Mouse (Mus musculus) heart, postnatal 25 days (tissue): ENCODE measurements around the gene Ubtf. TPM values are rescaled to one million over a fixed set of nuclear protein-coding genes. Genes with fewer than 3 reads are reported as not detected.

Source experiments
- DNase-seq: peaks from one replicate; pipeline ENCODE4 v3.0.0; 2022; ENCODE audit warnings: low spot score
- intact Hi-C: fragments of 180-260 bp; cut with DNase I; formaldehyde crosslinking; loops from one replicate; pipeline ENCODE4 v1.15.1; 2025
- total RNA-seq, 2 experiments: library from RNA; stranded (reverse); gene quantifications; 2 replicates each; pipeline ENCODE4 v1.2.3; 2021

Gene Ubtf
- total RNA-seq, 2 experiments from 2014 or later = 56.7 to 57.3 TPM

DNA sequence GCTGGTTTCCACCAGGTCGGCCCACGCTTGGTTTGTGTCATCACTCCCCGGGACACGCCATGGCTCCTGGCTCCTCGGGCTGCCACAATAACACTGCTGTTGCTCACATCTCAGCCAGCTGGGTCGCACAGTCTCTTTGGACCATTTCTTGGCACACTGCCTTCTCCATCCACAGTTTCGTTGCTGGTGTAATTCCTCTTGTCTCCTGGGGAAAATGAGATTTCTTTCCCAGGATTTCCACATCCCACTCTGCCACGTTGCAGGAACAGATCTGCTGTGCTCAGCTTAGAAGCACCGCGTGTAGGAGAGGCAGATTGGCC is 1.1 kb upstream of the Ubtf start:
- peak; percentile 80 for DNase-seq
- intact Hi-C loops = loop anchor here (2.0 kb wide), 1 partner anchor 14 kb away; no protein-coding TSS in a partner anchor

DNA sequence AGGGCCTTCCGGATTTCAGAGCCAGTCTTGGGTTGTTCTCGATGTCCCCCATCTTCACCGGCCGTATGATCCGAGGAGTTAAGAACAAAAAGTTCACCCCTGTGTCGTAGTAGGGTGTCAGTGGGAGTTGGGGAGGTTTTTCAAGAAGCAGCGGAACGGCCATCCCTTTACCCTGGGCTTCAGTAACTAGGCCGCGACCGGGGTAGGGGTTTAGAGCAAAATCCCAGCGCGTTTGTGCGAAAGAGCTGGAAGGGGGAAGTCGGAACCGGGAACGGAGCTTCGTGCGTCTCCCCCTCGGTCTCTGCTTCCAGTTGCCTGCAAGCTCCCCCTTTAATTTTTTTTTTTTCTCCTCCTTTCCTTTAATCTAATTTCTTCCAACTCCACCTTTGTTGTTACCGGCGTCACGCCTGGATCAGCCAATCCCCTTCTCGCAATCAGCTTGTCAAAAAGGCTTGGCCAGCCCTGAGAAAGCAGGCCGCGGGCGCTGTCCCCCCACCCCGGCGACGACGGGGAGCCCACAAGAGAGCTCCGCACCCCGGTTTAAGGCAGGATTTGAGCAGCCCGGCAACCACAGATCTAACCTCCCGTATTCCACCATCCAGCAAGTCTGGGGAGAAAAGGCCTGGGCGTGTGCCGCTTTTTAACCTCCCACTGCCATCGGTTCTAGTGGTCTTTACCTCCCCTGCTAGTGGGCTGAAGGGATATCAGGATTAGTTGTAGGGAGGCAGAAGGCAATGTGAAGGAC is 571 bp upstream of the Ubtf start:
- intact Hi-C loops = loop anchor here (2.0 kb wide), 1 partner anchor 15 kb away; no protein-coding TSS in a partner anchor
- peak; percentile 83 for DNase-seq

DNA sequence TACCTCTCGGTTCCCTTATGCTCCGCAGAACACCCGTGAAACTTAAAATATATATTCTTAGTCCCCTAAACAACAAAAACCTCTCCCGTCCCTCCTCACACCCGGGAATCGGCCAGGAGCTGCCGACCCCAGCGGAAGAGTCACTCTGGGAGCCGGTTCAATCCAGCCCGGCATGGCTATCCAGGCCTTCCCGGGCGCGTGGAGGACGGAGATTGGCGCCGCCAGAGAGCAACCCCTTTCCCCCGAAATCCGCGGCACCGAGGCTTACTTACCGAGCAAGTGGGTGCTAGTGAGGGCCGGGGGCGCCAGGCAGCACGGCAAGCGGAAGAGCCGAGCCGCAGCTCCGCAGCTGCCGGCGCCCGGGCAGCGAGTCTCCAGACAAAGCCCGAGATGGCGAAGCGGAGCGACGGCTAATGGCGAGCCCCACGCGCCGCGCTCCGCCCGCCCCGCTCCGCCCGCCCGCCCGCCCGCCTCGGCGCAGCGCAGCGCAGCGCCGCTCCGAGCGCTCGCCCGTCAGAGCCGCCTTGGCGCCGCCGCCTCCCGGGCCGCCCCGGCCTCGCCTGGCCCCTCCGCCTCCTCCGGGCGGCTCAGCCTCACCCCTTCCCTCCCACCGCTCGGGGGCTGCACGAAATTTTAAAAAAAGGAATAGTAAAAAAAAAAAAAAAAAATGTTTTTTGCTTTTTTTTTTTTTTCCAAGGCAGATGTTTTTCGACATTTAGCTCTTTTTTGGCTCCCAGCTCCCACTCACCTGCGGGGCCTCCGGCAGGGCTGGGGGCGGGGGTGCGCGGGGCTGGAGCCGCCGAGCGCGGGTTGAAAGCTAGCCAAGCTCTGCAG is 749 bp downstream of the Ubtf start:
- intact Hi-C loops = loop anchor here (1.0 kb wide), 1 partner anchor 89 kb away; the partner anchor contains the start of gene Slc25a39
- DNase-seq = peak; percentile 35

DNA sequence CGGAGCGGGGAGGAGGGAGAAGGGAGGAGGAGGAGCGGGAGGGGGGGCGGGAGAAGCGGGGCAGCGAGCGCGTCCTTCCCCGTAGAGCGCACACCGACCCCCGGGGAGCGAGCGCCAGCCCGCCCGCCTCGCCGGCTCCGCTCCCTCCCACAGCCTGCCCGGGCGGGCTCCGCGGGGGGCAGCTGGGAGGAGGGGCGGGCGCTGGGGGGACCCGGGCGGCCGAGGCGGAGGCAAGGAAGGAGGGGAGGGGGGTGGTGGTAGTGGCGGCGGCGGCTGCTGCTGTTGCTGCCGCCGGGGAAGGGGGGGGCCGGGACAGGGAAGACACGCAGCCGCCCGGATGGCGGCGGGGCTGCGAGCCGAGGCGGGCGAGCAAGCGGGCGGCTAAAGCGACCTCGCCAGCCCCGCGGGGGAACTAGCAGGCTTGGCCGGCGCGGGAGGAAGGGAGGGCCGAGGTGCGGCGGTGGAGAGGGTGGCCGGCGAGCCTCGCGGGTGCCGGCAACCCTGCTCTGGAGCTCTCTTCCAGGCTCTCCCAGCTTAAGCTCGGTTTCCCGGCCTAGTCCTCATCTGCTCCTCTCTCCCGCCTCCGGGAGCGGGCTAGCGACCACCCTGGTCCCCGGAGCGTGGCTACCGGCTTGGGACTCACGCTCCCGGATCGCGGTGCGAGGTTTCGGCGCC is 1.5 kb downstream of the Ubtf start:
- DNase-seq = peak; percentile 72
- intact Hi-C loops = loop anchor here (1.0 kb wide), 1 partner anchor 89 kb away; the partner anchor contains the start of gene Slc25a39

DNA sequence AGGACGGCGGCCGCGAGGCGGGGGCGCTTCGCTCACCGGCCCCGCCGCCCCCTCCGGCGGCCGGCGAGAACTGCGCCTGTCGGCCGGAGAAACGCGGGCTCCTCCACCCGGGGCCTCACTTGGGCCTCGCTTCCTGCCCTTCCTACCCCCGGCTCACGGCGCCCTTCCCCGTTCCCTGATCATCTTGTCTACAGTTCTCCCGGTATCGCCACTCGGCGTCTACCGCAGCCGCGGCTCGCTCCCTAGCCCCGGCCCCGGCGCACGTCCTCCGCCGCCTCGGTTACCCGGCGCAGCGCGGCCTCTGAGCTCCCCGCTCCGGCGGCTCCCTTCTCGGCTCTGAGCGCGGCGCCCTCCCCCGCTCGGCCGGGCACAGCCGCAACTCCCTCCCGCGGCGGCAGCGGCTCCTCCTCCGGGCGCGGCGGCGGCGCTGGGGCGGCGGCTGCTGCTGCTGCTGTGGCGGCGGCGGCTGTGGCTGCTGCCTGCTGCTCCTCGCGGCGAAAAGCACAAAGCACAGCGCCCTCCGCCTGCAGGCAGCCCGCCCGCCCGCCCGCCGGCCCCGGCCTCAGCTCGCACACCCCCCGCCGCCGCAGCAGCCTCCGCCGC is 2.1 kb downstream of the Ubtf start:
- peak; percentile 36 for DNase-seq
- intact Hi-C loops = no loop called here

DNA sequence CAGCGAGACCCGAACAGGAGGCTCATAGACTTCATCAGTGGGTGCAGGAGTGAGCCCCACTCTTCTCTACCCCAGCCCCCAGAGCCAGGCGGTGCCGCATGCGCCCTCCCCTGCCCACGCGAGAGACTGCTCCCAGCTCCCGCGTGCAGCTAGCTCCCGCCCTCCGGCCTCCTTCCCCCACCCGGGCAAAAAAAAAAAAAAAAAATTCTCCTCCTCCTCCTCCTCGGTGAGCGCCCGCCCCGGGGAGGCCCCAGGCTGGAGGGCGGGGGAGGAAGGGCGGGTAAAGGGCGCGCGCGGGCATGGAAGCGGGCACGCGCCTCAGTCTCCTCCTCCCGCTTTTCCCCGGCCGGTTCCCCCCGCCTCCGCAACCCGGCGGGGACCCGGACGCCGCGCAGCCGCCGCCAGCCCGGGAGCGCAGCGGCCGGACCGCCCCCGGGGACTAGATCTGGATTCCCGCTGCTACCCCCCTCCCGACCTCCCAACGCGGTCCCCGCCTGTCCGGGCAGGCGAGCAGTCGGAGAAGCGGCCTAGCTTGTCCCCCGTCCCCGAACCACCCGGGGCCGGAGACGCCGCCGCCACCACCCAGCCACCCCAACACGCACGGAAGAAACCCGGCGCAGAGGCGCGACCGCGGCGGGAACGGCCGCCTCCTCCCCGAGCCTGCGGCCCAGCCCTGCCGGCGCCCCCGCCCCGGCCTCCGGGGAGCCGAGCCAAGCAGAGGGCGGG is 2.8 kb downstream of the Ubtf start:
- DNase-seq = peak; percentile 90
- intact Hi-C loops = no loop called here

DNA sequence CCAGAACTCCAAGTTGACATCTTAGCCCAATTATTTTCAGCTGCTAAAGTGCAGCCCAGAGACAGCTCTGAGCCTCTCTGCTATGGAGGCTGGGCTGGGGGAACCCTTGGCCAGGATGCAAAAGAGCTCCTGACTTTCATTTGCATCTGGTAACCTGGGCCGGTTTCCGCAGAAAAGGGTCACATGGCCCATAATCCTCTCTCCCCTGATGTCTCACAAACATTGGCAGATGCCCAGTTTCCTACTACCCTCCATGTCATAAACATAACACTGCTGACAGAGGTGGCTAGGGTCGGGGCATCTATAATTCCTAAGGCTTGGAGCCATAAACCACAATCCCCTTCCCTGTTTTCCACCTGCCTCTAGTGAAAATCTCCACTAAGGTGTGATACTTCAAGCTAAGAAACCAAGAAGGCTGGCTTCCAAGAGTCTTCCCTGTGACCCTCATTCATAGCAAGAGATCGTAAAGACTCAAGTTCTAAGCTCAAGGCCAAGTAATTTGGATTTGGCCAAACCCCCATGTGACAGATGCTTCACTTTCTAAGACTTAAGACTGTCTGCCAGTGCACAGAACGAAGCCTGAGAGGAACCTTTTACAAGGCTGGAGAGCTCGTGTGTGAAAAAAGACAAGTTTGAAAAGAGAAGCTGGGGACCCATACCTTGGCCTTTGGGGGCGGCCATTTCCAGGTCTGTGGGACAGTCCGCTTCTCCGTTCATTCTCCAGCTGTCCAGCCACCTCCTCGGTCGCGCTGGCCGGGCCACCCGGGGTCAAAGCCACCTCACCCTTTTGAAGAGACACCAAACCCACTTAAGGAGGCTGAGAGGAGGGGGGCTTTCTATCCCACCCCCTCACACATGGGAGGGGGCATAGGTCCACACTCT is 3.6 kb downstream of the Ubtf start:
- no peak for DNase-seq
- intact Hi-C loops = no loop called here

DNA sequence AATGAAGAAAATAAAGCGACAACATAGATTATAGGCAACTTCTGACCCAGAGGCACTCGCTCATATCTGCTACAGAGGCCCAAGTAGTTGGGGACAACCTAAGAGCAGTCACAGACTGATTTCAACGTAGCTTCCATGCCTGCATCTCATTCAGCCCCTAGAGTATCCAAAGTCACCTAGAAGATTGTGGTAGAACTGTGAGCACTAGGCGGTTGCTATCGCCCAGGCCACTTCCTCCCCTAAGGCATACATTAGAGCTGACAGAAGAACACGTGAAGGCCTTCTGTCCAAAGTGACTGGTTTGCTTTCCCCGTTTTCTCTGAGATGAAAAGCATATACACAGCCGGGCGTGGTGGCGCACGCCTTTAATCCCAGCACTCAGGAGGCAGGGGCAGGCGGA is 5.2 kb downstream of the Ubtf start:
- no peak for DNase-seq
- intact Hi-C loops = no loop called here

DNA sequence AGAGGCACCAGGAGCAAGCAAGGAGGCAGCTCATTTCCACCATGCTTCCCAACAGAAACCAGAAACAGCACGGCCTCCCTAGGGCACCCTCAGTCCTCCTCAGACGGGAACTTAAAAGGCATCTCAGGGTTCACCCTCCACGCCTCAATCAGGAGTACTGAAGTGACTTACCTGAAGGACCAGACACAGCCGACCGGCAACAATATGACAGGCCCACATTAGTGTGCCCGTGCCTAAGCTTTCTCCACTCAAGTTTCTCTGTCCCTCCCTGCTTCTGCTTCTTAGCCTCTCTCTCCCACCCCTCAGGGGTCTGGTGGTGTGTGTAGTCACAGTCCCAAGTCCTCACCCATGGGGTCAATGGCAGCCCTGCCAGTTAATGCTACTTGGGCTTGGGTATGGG is 7.0 kb downstream of the Ubtf start:
- no peak for DNase-seq
- intact Hi-C loops = no loop called here

DNA sequence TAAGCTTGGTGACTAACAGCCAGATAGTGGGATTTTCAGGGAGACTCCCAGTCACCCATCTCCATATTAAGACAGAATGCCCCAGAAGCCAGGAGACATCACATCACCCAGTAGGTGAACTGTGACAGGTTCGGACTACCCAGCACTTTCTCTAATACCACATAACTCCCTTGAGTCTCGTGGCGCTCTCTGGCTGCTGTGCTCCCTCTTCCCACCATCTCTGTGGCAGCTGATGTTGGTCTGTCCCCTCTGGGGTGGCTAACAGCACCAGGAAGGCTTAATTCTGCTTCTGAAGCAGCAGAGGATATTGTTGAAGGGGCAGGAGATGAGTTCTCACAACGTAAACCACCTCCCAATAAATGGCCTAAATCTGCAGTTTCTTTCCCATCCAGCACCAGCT is 7.6 kb downstream of the Ubtf start:
- intact Hi-C loops = no loop called here
- DNase-seq = no peak

DNA sequence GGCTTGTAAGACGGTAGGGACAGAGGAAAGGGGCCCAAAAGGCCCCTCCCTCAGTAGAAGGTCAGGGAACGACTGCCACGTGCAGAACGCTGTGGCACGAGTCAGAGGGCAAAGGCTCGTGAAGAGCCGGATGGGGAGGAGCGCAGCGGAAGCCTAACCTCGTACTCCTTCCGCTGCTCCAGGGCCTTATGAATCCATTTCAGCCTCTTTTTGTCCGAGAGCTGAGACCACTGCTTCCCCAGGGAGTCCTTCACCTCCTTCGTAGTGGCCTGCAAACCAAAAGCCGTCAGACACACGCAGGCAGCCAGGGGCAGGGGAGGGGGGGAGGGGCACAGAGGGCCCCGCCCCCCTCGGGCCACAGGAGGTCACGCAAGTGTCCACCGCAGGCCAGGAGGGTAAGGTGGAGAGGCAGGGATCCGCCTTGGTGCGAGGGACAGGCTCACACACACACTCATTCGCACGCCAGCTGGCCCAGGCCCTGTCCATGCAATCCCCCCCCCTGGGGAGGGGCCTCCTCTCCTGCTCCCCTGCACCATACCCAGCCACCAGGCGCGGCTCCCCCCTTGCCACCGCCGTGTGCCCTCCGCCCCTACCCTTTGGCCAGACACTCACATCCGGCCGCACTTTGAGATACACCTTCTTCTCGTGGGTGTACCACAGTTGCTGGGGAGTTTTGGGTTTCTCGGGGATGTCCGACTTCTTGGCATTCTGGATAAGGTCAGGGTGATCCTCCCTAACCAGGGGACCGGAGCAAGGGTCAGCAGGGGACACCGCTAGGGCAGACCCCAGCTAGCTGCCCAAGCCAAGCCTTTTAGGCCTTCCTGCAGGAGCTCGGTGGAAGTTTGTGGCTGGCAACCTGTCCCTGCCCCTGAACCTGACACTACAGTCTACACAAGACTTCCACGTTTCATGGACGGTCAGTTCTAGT is 8.5 kb downstream of the Ubtf start:
- intact Hi-C loops = no loop called here
- no peak for DNase-seq

DNA sequence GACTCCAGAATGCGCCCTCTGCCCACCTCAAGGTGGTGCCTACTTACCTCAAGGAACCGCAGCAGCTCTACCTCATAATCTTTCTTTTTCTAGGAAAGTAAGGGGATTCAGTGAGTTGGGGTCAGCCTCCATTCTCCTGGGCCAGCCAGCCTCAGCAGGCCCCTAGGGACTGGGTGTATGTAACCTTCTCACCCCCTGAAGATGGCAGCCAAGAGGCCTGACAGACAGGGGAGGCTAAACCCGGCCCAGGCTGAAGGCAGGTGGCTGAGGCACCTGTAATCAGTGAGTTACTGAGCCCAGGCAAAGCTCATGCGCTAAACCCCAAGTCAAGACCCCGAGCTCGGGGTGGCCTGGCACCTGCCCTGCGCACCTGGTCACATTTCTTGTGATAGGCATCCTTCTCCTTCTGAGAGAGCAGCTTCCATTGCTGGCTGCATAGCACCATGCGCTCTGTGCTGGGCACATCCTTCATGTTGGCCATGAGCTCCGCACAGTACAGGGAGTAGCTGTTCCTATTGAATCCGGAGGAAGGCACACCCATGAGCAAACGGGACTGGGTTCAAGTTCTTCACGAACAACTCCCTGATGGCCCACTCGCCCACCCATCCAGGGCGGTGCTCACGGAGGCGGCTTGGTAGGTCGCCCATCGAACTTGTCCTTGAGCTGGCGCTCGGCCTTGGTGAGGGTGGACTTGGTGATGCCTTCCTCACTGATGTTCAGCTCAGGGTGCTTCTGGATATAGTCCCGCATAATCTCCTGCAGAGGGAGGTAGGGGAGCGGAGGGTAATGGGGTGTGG is 9.5 kb downstream of the Ubtf start:
- DNase-seq = no peak
- intact Hi-C loops = loop anchor here (1.0 to 2.0 kb wide), 2 partner anchors 101 to 121 kb away; partner anchors contain the start of gene Grn

DNA sequence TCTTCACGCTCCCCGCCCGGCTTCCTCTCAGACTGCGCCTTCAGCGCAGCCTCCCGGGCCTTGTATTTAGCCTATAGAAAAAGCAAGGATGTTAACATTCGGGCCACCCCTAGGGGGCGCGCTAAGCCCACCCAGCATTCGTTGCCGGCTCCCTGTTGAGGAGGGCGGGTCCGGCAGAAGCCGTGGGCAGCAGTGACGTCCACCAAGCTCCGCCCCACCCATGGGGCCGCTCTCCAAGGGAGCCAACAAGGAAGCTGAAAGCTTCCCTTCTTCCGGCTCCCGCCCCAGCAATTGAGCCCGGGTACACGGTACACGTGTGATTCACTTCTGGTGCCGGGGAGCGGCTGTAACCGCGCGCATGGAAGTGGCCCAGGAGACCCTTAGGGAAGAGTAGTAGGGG is 10.6 kb downstream of the Ubtf start:
- peak; percentile 94 for DNase-seq
- intact Hi-C loops = loop anchor here (1.0 to 2.0 kb wide), 2 partner anchors 102 to 122 kb away; partner anchors contain the start of gene Grn

DNA sequence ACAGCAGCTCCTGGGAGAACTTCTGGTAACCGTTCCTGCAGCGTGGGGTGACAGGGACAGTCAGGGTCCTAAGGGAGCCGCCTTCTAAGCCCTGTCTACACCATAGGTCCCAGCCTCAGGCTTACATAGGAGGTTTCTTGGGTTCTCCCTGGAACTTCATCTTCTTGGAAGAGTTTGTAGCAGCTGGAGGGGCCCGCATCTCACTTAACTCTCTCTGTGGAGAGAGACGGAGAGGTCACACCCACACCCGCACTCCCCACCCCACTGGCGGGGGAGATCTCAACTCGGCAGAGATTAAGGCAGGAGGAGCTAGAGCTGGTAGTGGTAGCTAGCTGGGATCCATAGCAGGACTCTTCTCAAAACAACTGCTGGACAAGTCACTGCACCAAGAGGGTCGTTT is 11.4 kb downstream of the Ubtf start:
- intact Hi-C loops = loop anchor here (2.0 kb wide), 1 partner anchor 123 kb away; the partner anchor contains the start of gene Grn
- no peak for DNase-seq

DNA sequence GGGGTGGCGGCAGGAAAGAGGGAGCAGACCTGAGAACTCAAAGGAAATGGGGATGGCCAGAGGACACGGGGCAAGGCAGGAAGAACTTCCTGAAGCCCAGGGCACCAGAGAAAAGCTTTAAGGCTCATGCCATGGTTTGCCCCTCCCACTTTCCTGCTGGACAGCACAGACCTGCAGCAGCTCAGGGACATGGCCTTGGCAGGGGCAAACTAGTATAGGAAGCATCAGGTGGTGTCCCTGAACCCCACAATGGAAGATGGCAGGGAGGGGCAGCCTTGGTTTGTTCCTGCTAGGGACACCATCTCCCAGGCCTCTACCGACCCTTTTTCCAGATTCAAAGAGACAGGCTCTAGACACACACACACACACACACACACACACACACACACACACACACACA is 14.2 kb downstream of the Ubtf start:
- intact Hi-C loops = no loop called here
- DNase-seq = no peak

DNA sequence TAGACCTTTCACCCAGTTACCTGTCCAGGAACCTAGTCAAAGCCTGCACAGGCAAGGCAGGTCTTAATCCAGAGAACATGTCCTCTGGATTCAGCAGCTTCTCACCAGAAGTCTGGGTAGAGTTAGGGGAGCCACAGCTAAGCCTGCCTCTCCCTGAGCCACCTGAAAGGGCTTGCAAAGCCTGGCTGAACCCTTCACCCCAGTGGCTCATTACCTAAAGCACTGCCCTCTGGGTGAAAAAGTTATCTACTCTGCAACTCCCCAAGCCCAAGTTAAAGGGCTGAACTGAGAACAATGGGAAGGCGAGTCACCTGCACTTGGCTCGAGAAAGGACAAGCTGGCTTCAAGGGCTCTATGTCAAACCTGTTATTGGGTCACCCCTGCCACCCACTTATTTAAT is 15.4 kb downstream of the Ubtf start:
- no peak for DNase-seq
- intact Hi-C loops = no loop called here

DNA sequence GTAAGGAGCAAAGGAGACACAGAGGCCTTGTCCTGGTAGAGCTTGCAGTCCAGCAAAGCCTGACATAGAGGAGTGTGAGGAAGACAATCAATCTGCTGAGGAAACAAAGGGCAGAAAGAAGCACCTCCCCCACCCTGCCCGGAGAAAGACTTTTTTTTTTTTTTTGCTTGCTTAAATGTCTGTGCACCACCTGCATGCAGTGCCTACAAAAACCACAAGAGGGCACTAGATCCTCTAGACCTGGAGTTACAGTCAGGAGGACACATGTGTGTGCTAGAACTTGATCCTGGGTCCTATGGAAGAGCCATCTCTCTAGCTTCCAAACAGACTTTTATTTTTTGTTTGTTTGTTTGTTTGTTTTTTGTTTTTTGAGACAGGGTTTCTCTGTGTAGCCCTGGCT is 19.7 kb downstream of the Ubtf start:
- DNase-seq = no peak
- intact Hi-C loops = no loop called here
